Mouse (Mus musculus) liver, adult 2 months (tissue): ENCODE results near the gene Fam120c. TPM values are rescaled to one million over a fixed set of nuclear protein-coding genes. Genes with fewer than 3 reads are reported as not detected.

Experiments used
- DNase-seq: peaks from one replicate; pipeline ENCODE4 v3.0.0-alpha.2; 2011; ENCODE audit warnings: low read depth, low spot score; ENCODE audit errors: extremely low read depth
- H3K27ac ChIP-seq: fragments of 200-500 bp; replicated peaks from 2 replicates; pipeline ENCODE4 v1.5.1; 2012; ENCODE audit warnings: low read depth, mild to moderate bottlenecking, control low read depth, inconsistent platforms, low read length; ENCODE audit not compliant: insufficient read depth
- H3K27me3 ChIP-seq: fragments of 200-500 bp; 2 replicates; pipeline ENCODE4 v1.6.1; 2012; ENCODE audit warnings: mild to moderate bottlenecking, moderate library complexity, low read length, inconsistent platforms; ENCODE audit not compliant: control insufficient read depth, insufficient read depth
- H3K36me3 ChIP-seq: fragments of 200-500 bp; 2 replicates; pipeline ENCODE4 v1.6.1; 2012; ENCODE audit warnings: low read length, inconsistent platforms; ENCODE audit not compliant: control insufficient read depth, insufficient read depth
- H3K4me1 ChIP-seq: fragments of 200-500 bp; 2 replicates; pipeline ENCODE4 v1.6.1; 2011; ENCODE audit warnings: low read length; ENCODE audit not compliant: control insufficient read depth, insufficient read depth
- H3K4me3 ChIP-seq: fragments of 200-500 bp; 2 replicates; pipeline ENCODE4 v1.5.1; 2011; ENCODE audit warnings: low read depth, mild to moderate bottlenecking, control low read depth, low read length, moderate library complexity; ENCODE audit not compliant: insufficient read depth
- H3K79me2 ChIP-seq: fragments of 200-500 bp; 2 replicates; pipeline ENCODE4 v1.6.1; 2012; ENCODE audit warnings: inconsistent platforms, mild to moderate bottlenecking, low read length, moderate library complexity; ENCODE audit not compliant: control insufficient read depth, insufficient read depth
- H3K9ac ChIP-seq: fragments of 200-500 bp; 2 replicates; pipeline ENCODE4 v1.6.1; 2012; ENCODE audit warnings: low read depth, mild to moderate bottlenecking, control low read depth, inconsistent platforms, low read length
- CTCF ChIP-seq: fragments of 200-500 bp; IDR thresholded peaks from 2 replicates; pipeline ENCODE4 v1.5.1; 2011; ENCODE audit warnings: low read depth, low read length, control low read depth
- POLR2A ChIP-seq: fragments of 200-500 bp; IDR thresholded peaks from 2 replicates; pipeline ENCODE4 v1.6.1; 2011; ENCODE audit warnings: low read length, control low read depth; ENCODE audit not compliant: insufficient read depth; ENCODE audit errors: extremely low read depth
- WGBS: fragments of 180-500 bp; shearing (Covaris S2); methylation state at CpG from one replicate; pipeline ENCODE4 v1.1.7; 2018; 5-methylcytosine and 5-hydroxymethylcytosine counted together
- polyA plus RNA-seq: library from polyadenylated mRNA; depleted of rRNA; stranded (reverse); fragments of >200 nt; gene quantifications from 2 replicates; pipeline ENCODE4 v1.2.3, GENCODE M21; 2012; rRNA removed
- total RNA-seq: library from RNA; depleted of rRNA; stranded (reverse); fragments of >200 nt; gene quantifications from 2 replicates; pipeline ENCODE4 v1.2.3, GENCODE M21; 2014; rRNA removed

Fam120c gene
- total and polyA plus RNA-seq, 2 experiments: 1.1 to 3.0 TPM

DNA sequence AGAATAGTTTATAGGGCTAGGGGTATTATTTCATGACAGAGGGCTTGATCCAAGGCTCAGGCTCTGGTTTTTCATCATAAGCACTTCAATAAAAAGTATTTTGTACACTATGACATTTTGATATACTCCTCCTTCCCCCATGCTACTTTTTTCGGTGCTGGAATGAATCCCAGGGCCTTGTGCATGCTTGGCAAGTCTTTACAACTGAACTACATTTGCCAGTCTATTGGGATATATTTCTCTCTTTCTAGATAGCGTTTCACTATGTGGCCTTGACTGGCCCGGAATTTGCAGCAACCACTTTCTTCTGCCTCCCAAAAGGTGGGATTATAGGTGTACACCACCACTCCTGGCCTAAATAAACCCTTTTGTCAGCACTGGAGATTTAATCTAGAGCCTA lies 169.1 kb downstream of the Fam120c start:
- Histone ChIP-seq H3K9ac (no peak overlapping the region), H3K4me1 (no peaks in the 10 kb centered on the region), H3K79me2 (no peaks in the 10 kb centered on the region), H3K4me3 (no peak overlapping the region), H3K27ac (no peak overlapping the region), H3K27me3 (no peaks in the 10 kb centered on the region), H3K36me3 (no peaks in the 10 kb centered on the region)
- WGBS: 80% methylated on average over 3 of the region's 3 CpGs
- no peak for DNase-seq
- TF ChIP-seq CTCF (no peak), POLR2A (no peak)

- Histone ChIP-seq H3K27me3 (no peaks in the 10 kb centered on the region), H3K27ac (no peak overlapping the region), H3K36me3 (no peaks in the 10 kb centered on the region), H3K4me3 (no peak overlapping the region), H3K9ac (no peak overlapping the region), H3K79me2 (no peaks in the 10 kb centered on the region), H3K4me1 (no peaks in the 10 kb centered on the region)
- TF ChIP-seq POLR2A (no peak), CTCF (no peak)
- DNase-seq: no peak
- WGBS: 89% methylated on average over 2 of the region's 2 CpGs
Measured at GRCm38 (mm10) chrX:151513694-151514093, 169.7 kb downstream of the Fam120c start.

DNA sequence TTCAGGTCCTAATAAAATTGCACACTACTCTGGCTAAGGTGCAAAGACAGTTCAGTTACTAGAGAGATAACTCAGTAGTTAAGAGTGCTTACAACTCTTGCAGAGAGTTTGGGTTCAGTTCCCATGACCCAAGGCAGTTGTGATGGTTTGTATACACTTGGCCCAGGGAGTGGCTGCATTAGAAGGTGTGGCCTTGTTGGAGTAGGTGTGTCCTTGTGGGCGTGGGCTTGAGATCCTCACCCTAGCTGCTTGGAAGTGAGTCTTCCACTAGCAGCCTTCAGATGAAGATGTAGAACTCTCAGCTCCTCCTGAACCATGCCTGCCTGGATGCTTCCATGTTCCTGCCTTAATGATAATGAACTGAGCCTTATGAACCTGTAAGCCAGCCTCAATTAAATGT lies 174.2 kb downstream of the Fam120c start:
- Histone ChIP-seq H3K27me3 (no peaks in the 10 kb centered on the region), H3K27ac (no peak overlapping the region), H3K9ac (no peak overlapping the region), H3K79me2 (no peaks in the 10 kb centered on the region; the same call in 1 of the 2 replicates), H3K4me3 (no peak overlapping the region), H3K4me1 (no peaks in the 10 kb centered on the region; the same call in 1 of the 2 replicates), H3K36me3 (peaks cover 3% of the 10 kb centered on the region; the same call in 1 of the 2 replicates)
- no peak for TF ChIP-seq CTCF
- no peak for TF ChIP-seq POLR2A
- no peak for DNase-seq
- 86% methylated on average over 1 of the region's 1 CpGs for WGBS

DNA sequence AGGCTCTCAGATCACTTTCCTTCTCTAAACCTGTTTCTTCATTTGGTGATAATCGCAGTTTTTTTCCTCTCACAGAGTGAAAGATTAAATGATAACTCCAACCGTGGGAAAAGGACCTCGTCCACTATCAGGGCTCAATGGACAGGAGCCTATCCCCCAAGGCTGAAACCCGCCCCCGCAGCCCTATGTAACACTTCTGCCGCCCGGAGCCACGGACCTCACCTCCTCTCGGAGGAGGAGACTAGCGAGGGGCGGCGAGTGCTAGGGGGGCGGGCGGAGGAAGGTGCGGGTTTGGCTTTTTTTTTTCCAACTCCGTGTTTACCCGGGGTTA lies 176.1 kb downstream of the Fam120c start:
- Histone ChIP-seq H3K27ac (peak overlapping the region; percentile 76), H3K79me2 (no peaks in the 10 kb centered on the region; the same call in 1 of the 2 replicates), H3K36me3 (peaks cover 7% of the 10 kb centered on the region), H3K9ac (peak overlapping the region; percentile 62), H3K4me1 (no peaks in the 10 kb centered on the region; the same call in 1 of the 2 replicates), H3K27me3 (no peaks in the 10 kb centered on the region), H3K4me3 (peak overlapping the region; percentile 67)
- WGBS: under 1% methylated on average over 17 of the region's 17 CpGs
- no peak for TF ChIP-seq CTCF
- no peak for TF ChIP-seq POLR2A
- no peak for DNase-seq

GRCm38 (mm10) chrX:151520458-151521322 lies 176.7 kb downstream of the Fam120c start, which contains the start of gene Phf8:
Gene Phf8, plus strand, starts transcription at chrX:151520672.
- Histone ChIP-seq H3K9ac (peak within 1 kb of the TSS; percentile 86), H3K4me1 (no peaks in the 10 kb centered on the region; the same call in 1 of the 2 replicates)

More at GRCm38 (mm10) chrX:151520458-151521322, 176.7 kb downstream of the Fam120c start, which contains the start of gene Phf8:
- under 1% methylated on average over 67 of the region's 68 CpGs for WGBS
- no peaks in the 10 kb centered on the region for H3K27me3 ChIP-seq
- peak; percentile 91 for DNase-seq
- peak within 1 kb of the TSS; percentile 88 for H3K4me3 ChIP-seq
- peak; percentile 68 for TF ChIP-seq POLR2A
- no peak for TF ChIP-seq CTCF
- no peaks in the 10 kb centered on the region; the same call in 1 of the 2 replicates for H3K79me2 ChIP-seq
- H3K27ac ChIP-seq: peak within 1 kb of the TSS; percentile 77
- peaks cover 7% of the 10 kb centered on the region for H3K36me3 ChIP-seq

Other genes with a start within 250 kb of the Fam120c start
- gene Tsr2, start 247.6 kb upstream of the Fam120c start, total RNA-seq: 6.0 and 6.4 TPM in 2 replicates
- 3.2 and 3.4 TPM in 2 replicates for gene Tsr2, start 247.6 kb upstream of the Fam120c start, polyA plus RNA-seq
- not detected in 2 replicates for gene Wnk3, start 146.1 kb upstream of the Fam120c start, total RNA-seq
- not detected in 2 replicates for gene Wnk3, start 146.1 kb upstream of the Fam120c start, polyA plus RNA-seq
- gene Phf8, start 176.5 kb downstream of the Fam120c start, total RNA-seq: 8.4 and 9.2 TPM in 2 replicates
- 3.4 and 4.7 TPM in 2 replicates for gene Phf8, start 176.5 kb downstream of the Fam120c start, polyA plus RNA-seq